Mouse (Mus musculus) gastrocnemius, adult 2 months (tissue): ENCODE data around the gene Ces2e. TPM values are rescaled to one million over a fixed set of nuclear protein-coding genes. Genes with fewer than 3 reads are reported as not detected.
A peak's percentile ranks its signal among the peaks of the same experiment; 100 is the strongest.
"Not testable (repeated sequence)": the region's sequence is repeated elsewhere in the genome, so short reads cannot be mapped to it uniquely, and the experiment has no call there.

ENCODE experiments used
- DNase-seq: peaks from one replicate; pipeline ENCODE4 v3.0.0; 2022
- H3K27ac ChIP-seq: fragments of 200-600 bp; 2 replicates; pipeline ENCODE4 v1.8.1; 2022; ENCODE audit warnings: mild to moderate bottlenecking
- H3K4me3 ChIP-seq: fragments of 200-600 bp; 2 replicates; pipeline ENCODE4 v1.8.1; 2022; ENCODE audit warnings: mild to moderate bottlenecking, moderate library complexity
- CTCF ChIP-seq: fragments of 200-600 bp; IDR thresholded peaks from 2 replicates; pipeline ENCODE4 v1.8.1; 2022; ENCODE audit warnings: antibody characterized with exemption, mild to moderate bottlenecking, moderate library complexity
- intact Hi-C: fragments of 180-260 bp; cut with DNase I; formaldehyde crosslinking; loops from one replicate; pipeline ENCODE4 v1.15.1; 2025
- long read RNA-seq, 2 experiments: library from polyadenylated mRNA; stranded (forward); transcript quantifications; one replicate each; pipeline ENCODE4 v2.0.0; 2021
- total RNA-seq, 2 experiments: library from RNA; stranded (reverse); gene quantifications; 2 replicates each; pipeline ENCODE4 v1.2.3; 2021

Ces2e gene
- total RNA-seq = not detected
- long read RNA-seq, experiment 1 = 0 reads
- long read RNA-seq, experiment 2 = 0 reads

- H3K27ac ChIP-seq = no peak within 1 kb of the TSS
- no peak within 1 kb of the TSS for H3K4me3 ChIP-seq
- intact Hi-C loops = no loop called here
- no peak for TF ChIP-seq CTCF
- DNase-seq = no peak
Observed at GRCm38 (mm10) chr8:104925972-104926596, at the start of gene Ces2e. Gene Ces2e (plus strand): TSS chr8:104926260.

GRCm38 (mm10) chr8:104886223-104886926, 39.7 kb upstream of the Ces2e start:
- intact Hi-C loops, DNase-seq, H3K27ac ChIP-seq: not testable (repeated sequence)

GRCm38 (mm10) chr8:104901746-104902145, 24.3 kb upstream of the Ces2e start:
- DNase-seq = no peak
- Histone ChIP-seq H3K4me3 (no peak overlapping the region), H3K27ac (no peak overlapping the region)
- intact Hi-C loops = loop anchor here (10.0 kb wide), 1 partner anchor 247 kb away; no protein-coding TSS in a partner anchor
- TF ChIP-seq CTCF = peak; percentile 17; the same call in 1 of the 2 replicates

More at GRCm38 (mm10) chr8:104886223-104886926, 39.7 kb upstream of the Ces2e start:
- not testable (repeated sequence) for H3K4me3 ChIP-seq

GRCm38 (mm10) chr8:104907111-104907510, 18.9 kb upstream of the Ces2e start:
- Histone ChIP-seq H3K27ac (no peak overlapping the region), H3K4me3 (no peak overlapping the region)
- DNase-seq = no peak
- intact Hi-C loops = loop anchor here (10.0 kb wide), 1 partner anchor 252 kb away; no protein-coding TSS in a partner anchor
- TF ChIP-seq CTCF = no peak

- DNase-seq = peak; percentile 92
- intact Hi-C loops = loop anchor here (10.0 kb wide), 1 partner anchor 254 kb away; no protein-coding TSS in a partner anchor
- peak overlapping the region; percentile 66 for H3K27ac ChIP-seq
- not testable (repeated sequence) for H3K4me3 ChIP-seq
Observed at GRCm38 (mm10) chr8:104909021-104909420, 17.0 kb upstream of the Ces2e start.

GRCm38 (mm10) chr8:104909651-104910050, 16.4 kb upstream of the Ces2e start:
- H3K4me3 ChIP-seq, DNase-seq, H3K27ac ChIP-seq: not testable (repeated sequence)
- intact Hi-C loops = loop anchor here (10.0 kb wide), 1 partner anchor 255 kb away; no protein-coding TSS in a partner anchor

GRCm38 (mm10) chr8:104927301-104927700, 1.2 kb downstream of the Ces2e start:
- intact Hi-C loops = no loop called here
- TF ChIP-seq CTCF = no peak
- Histone ChIP-seq H3K27ac (no peak overlapping the region), H3K4me3 (no peak overlapping the region)
- DNase-seq = no peak

GRCm38 (mm10) chr8:104944665-104945064, 18.6 kb downstream of the Ces2e start:
- no peak; the same call in 1 of the 2 replicates for TF ChIP-seq CTCF
- Histone ChIP-seq H3K27ac (no peak overlapping the region), H3K4me3 (no peak overlapping the region)
- no peak for DNase-seq
- intact Hi-C loops = no loop called here

- H3K4me3 ChIP-seq = no peak within 1 kb of the TSS
- TF ChIP-seq CTCF = no peak
- intact Hi-C loops = no loop called here
- no peak within 1 kb of the TSS for H3K27ac ChIP-seq
- no peak for DNase-seq
Observed at GRCm38 (mm10) chr8:104947056-104947455, 21.0 kb downstream of the Ces2e start, which contains the start of gene Ces2f. Gene Ces2f (plus strand): TSS chr8:104947356.

GRCm38 (mm10) chr8:104949031-104949430, 23.0 kb downstream of the Ces2e start:
- H3K4me3 ChIP-seq = no peak overlapping the region
- H3K27ac ChIP-seq = no peak overlapping the region
- DNase-seq = no peak
- intact Hi-C loops = no loop called here
- no peak for TF ChIP-seq CTCF

GRCm38 (mm10) chr8:104961537-104961961, 35.5 kb downstream of the Ces2e start, which contains the start of gene Ces2g:
Gene Ces2g (plus strand): TSS chr8:104961718.
- DNase-seq = no peak
- no peak for TF ChIP-seq CTCF
- H3K27ac ChIP-seq = no peak within 1 kb of the TSS
- intact Hi-C loops = no loop called here
- H3K4me3 ChIP-seq = no peak within 1 kb of the TSS; the same call in 1 of the 2 replicates

- TF ChIP-seq CTCF = no peak
- no peak for DNase-seq
- Histone ChIP-seq H3K27ac (no peak overlapping the region), H3K4me3 (no peak overlapping the region)
- intact Hi-C loops = no loop called here
Observed at GRCm38 (mm10) chr8:104962229-104962901, 36.3 kb downstream of the Ces2e start.
